Mouse (Mus musculus) ovary, postnatal 36 days (tissue): Measurements from ENCODE around the gene Zfp286.

ENCODE experiments used
- DNase-seq: peaks from one replicate; pipeline ENCODE4 v3.0.0; 2022; ENCODE audit warnings: low spot score, mixed read lengths

Gene Zfp286

GRCm38 (mm10) chr11:62788935-62789616 is at the start of gene Zfp286:
Gene Zfp286, minus strand, starts transcription at chr11:62789462.
- peak; percentile 83 for DNase-seq

- no peak for DNase-seq
Observed at GRCm38 (mm10) chr11:62831906-62832305, 42.6 kb upstream of the Zfp286 start.

GRCm38 (mm10) chr11:62830387-62830786 is 41.1 kb upstream of the Zfp286 start:
- DNase-seq: no peak

GRCm38 (mm10) chr11:62827911-62828310 is 38.6 kb upstream of the Zfp286 start:
- no peak for DNase-seq

- DNase-seq: no peak
Observed at GRCm38 (mm10) chr11:62827135-62827534, 37.9 kb upstream of the Zfp286 start.

GRCm38 (mm10) chr11:62826106-62826733 is 37.0 kb upstream of the Zfp286 start:
- no peak for DNase-seq

GRCm38 (mm10) chr11:62825222-62826105 is 36.2 kb upstream of the Zfp286 start:
- no peak for DNase-seq

GRCm38 (mm10) chr11:62824211-62824610 is 34.9 kb upstream of the Zfp286 start:
- no peak for DNase-seq

GRCm38 (mm10) chr11:62821893-62822292 is 32.6 kb upstream of the Zfp286 start:
- no peak for DNase-seq

- peak; percentile 13 for DNase-seq
Observed at GRCm38 (mm10) chr11:62820661-62821437, 31.6 kb upstream of the Zfp286 start.

- DNase-seq: peak; percentile 63
Observed at GRCm38 (mm10) chr11:62820059-62820541, 30.8 kb upstream of the Zfp286 start, which contains the start of gene Trim16. Gene Trim16, plus strand, starts transcription at chr11:62820231.

GRCm38 (mm10) chr11:62819059-62819686 is 29.9 kb upstream of the Zfp286 start:
- no peak for DNase-seq

- DNase-seq: no peak
Observed at GRCm38 (mm10) chr11:62816591-62816990, 27.3 kb upstream of the Zfp286 start.

- DNase-seq: no peak
Observed at GRCm38 (mm10) chr11:62815438-62815837, 26.2 kb upstream of the Zfp286 start.

- DNase-seq: no peak
Observed at GRCm38 (mm10) chr11:62814625-62815024, 25.4 kb upstream of the Zfp286 start.

GRCm38 (mm10) chr11:62813970-62814624 is 24.8 kb upstream of the Zfp286 start:
- DNase-seq: no peak

GRCm38 (mm10) chr11:62813497-62813896 is 24.2 kb upstream of the Zfp286 start:
- DNase-seq: no peak

GRCm38 (mm10) chr11:62812268-62812667 is 23.0 kb upstream of the Zfp286 start:
- DNase-seq: no peak

- DNase-seq: no peak
Observed at GRCm38 (mm10) chr11:62809201-62809600, 19.9 kb upstream of the Zfp286 start.

GRCm38 (mm10) chr11:62807965-62808364 is 18.7 kb upstream of the Zfp286 start:
- no peak for DNase-seq

GRCm38 (mm10) chr11:62804119-62804518 is 14.9 kb upstream of the Zfp286 start:
- no peak for DNase-seq
